Mouse (Mus musculus): ENCODE data around the gene C2cd5. TPM values are rescaled to one million over a fixed set of nuclear protein-coding genes. Genes with fewer than 3 reads are reported as not detected.
"Not testable (repeated sequence)": the region's sequence is repeated elsewhere in the genome, so short reads cannot be mapped to it uniquely, and the experiment has no call there.

C2cd5 gene
- total RNA-seq (2015) (60.7 and 65.3 TPM in 2 replicates), total RNA-seq (2017) (38.1 and 56.2 TPM in 2 replicates)

DNA sequence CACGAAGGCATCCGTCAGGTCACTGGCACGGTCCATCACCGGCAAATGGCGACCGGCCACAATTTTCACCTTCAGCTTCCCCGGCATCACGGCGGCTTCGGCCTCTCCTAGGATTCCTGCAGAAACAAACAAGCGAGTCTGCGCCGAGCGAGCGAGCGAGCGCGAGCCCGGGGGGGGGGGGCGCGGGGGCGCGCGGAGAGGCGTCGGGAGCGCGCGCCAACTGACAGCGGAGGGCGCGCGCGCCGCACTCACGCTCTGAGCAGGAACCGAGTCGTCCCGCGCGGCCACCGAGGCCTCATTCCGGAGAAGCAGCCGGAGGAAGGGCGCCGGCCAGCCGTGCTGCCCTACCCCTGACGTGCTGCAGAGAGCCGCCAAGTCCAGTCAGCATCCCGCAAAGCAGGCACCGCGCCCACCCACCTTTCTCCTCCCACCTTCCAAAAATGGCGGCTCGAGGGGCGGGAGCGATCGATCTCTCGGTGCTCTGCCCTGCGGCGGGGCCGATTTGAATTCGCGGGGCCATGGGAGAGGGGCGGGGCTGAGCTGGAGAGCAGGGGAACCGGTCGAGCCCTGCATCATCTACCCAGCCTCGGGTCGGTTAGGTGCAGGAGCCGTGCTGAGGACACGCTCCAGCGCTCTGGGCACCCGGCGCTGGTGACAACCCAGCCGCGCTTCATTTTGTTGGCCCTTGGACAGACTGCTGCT is at the start of gene C2cd5:
C2cd5 (minus strand) TSS at position 461 of the 702 bp plus-strand sequence.
- peak; percentile 93 for ATAC-seq (replicated peaks; ENCODE audit: poor library complexity)

DNA sequence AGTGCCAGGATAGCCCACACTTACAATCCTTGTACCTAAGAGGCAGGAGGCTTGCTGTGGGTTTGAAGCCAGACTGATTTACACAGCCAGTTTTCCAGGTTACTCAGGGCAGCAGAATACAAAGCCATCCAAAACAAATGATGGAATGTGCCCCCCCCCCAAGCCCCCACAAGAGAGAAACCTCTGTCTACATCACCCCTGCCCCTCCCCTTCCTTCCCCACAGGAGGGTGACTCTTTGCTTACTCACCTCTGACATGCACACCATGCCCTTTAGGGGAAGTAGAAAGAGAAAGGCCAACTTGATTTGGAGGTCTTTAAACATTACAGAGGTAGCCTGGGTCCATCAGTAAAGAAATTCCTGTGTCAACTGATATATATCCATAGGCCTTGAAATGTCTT is 48.9 kb upstream of the C2cd5 start:
- peak; percentile 19; the same call in 1 of the 2 replicates for ATAC-seq (replicated peaks; ENCODE audit: poor library complexity)

DNA sequence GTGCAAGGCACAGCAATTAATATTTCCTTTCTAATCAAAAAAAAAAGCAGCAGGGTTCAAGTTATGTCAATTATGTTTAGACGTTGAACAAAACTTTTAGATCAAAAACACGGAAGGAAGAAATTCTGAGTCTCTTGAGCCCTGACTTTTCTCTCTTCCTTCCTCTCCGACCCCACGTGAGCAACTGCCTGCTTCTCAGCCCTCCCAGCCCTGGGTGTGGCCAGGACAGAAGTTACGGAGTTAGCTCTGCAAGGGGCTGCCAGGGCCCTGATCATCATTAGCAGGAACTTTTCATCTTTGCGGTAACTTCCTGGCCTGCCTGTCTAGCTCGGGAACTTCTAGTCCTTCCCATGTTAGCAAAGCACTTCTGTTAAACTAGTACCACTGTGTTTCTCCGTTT is 46.8 kb upstream of the C2cd5 start:
- peak; percentile 90 for ATAC-seq (replicated peaks; ENCODE audit: poor library complexity)

DNA sequence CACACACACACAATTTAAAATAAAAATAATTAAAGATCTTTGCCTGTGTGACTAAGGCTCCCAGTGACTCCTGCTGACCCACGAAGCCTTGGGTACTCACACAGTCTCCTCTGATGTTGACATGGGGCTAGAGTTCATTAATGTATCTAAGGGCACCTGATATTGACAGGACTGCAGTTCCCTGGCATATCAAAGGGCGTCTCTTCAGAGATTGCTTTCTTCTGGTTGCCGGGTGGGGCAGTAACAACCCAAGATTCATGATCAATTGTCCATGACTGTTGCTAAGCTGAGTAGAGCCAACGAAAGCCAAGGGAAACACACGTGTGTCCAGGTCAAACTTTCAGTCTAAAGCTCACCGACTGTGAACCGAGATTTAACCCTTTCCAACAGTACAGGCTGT is 45.1 kb upstream of the C2cd5 start:
- no peak for ATAC-seq (replicated peaks; ENCODE audit: poor library complexity)

DNA sequence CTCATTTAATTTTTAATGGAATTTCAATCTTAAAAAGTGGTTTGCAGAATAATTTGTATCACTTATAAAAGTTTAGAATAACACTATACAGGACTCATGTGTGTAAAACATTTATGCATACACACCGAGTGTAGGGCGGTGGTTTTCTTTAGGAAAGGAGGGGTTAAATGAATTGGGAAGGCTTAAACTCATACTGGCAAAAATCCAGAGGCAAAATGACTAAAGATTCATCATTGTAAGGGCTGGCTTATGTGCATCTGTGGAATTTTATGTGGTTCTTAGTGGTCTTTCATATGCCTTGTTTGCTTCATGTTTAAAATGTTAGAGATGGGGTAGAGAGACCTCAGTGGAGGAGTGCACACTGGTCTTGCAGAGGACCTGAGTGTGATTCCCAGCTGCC is 44.6 kb upstream of the C2cd5 start:
- no peak for ATAC-seq (replicated peaks; ENCODE audit: poor library complexity)

DNA sequence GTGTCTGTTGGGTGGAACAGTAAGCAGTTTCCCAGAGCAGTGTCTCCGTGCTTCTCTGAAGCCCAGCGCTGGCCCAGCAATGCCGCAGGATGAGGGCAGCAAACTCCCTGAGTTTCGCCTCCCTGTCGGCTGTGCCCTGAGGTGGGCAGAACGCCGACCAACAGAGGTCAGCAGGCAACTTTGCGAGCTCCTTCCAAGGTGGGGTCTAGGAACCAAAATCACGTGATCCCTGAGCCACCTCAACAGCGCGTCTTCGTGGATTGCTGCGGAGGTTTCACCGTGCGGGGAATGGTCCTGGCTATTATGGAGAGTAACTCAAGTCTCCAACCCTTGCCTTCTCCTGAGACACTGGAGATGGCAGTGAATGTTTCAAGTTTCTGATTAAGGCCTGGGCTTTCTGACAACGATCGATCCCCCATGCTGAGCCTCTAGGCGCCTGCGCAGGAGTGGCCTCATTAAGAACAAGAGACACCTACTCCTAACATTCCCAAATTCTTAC is 43.9 kb upstream of the C2cd5 start:
- no peak for ATAC-seq (replicated peaks; ENCODE audit: poor library complexity)

DNA sequence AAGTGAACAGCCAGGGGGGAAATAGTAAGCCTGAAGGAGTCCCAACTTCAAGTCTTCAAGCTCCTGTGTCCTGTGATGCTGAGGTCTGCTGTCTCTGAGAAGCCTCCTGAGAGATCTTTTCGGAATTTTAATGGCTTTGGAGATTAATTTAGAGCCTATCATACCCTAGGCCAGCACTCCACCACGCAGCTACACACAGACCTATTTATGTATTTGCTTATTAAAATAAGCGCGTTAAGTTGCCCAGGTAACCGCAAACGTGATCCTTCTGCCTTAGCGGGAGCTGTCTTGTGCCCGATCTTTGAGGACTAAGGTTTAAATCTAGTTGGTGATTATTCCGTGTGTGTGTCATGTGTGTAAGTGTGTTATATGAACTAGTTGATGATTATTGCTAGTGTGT is 43.4 kb upstream of the C2cd5 start:
- ATAC-seq (replicated peaks; ENCODE audit: poor library complexity) = no peak

DNA sequence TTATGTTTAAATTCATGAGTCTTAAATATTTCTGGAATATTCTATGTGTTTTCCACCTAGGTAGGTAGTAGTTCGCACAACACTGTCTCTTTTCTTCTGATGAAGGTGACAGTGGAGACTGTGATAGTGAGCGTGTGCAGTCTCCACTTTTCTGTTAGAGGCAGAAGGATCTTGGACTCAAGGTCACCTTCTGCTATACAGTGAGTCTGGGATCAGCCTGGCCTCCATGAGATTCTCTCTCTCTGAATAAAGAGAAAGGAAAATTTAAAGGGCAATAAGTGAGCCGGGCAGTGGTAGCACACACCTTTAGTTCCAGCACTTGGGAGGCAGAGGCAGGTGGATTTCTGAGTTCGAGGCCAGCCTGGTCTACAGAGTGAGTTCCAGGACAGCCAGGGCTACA is 42.9 kb upstream of the C2cd5 start:
- ATAC-seq (replicated peaks; ENCODE audit: poor library complexity) = no peak

DNA sequence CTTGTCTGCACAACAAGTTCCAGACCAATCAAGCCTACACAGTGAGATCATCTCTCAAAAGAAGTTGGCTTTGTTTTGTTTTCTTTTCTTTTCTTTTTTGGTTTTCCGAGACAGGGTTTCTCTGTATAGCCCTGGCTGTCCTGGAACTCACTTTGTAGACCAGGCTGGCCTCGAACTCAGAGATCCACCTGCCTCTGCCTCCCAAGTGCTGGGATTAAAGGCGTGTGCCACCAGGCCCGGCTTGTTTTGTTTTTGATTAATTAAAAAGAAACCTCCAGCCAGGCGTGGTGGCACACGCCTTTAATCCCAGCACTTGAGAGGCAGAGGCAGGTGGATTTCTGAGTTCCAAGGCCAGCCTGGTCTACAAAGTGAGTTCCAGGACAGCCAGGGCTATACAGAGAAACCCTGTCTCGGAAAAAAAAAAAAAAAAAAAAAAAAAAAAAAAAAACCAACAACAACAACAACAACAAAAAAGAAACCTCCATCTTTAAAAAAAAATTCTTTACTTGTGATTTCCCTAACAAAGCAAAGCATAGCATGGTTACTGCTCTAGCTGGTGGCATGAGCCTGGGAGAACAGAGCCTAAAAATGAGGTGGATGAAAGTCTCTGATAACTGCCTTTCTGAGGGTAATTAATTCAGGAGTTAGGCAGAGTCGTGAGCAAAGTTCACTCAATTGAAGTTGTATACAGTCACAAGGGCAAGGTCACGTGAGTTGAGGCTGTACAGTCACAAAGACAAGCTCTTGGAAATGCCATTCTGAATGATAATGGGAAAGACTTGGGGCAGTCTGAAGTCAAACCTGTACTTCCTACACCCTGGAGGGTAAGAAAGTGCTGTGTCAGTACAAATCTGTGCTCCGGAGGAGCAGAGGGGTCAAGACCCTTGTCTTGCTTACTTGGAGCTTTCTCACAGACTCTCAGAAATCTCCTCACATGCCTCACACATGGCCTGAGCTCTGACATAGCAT is 42.0 kb upstream of the C2cd5 start:
- not testable (repeated sequence) for ATAC-seq (replicated peaks; ENCODE audit: poor library complexity)

DNA sequence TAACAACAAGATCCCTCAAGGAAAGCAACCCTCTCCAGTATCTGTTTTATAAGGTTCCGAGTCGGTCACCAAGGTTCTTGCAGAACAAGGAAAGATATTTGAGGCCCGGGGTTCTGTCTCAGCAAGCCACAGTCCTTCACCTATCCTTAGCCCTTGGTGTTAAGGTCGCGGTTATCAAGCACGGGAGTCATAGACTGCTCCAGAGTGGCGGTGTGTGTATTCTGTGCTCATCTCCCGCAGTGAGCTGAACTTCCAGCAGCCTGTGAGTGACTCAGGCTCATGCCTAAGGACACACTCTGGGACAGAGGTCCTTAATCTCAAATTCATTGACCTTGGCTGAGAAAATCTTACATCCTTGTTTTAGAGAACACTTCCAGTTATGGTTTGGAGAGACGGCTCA is 40.9 kb upstream of the C2cd5 start:
- no peak for ATAC-seq (replicated peaks; ENCODE audit: poor library complexity)

DNA sequence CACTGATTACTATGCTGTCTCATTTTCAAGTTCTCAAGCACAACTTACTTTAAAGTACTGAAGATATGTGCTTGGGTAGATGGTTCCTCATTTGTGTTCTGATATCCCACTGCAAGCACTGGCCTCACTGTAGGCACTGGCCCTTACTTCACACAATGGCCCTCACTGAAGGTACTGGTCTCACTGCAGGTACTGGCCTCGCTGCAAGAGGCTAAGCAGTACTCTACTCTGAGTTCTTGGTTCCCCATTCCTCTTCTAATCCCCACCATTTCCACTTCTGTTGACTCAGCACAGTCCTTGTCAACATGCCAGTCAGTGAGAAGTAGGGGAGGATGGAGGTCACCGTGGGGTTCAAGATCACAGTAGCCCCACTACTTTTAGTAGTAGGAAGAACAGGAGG is 39.5 kb upstream of the C2cd5 start:
- peak; percentile 57 for ATAC-seq (replicated peaks; ENCODE audit: poor library complexity)

DNA sequence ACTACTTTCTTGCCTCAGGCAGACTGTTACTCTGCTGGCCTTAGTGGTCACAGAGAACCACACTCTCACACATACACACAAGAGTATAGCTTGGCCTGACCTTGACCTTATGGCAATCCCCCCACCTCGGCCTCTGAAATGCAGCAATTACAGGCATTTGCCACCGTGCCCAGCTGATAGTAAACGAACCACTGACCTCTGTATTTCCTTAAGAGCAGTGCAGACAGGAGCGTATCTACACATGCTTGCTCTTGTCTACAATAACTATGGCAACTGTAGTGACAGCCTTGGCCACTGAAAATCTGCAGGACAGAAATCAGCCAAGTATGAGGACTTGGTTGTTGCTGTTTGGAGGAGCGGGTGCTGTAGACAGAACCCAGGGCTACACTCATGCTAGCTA is 37.4 kb upstream of the C2cd5 start:
- ATAC-seq (replicated peaks; ENCODE audit: poor library complexity) = no peak

DNA sequence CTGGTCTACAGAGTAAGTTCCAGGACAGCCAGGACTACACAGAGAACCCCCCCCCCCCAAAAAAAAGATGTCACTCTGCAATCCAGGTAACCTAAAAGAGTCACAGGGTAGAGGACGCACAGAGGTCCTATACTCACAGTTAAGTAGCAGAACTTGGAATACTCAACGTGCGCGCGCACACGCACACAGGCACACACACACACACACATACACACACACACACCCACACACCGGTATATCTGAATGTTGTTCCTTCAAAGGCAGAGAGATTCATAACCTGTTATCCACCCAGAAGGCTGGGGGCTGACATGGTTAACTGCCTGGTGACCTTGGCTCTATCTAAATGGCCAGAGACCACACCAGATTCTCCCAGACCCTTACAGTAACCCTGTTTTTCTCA is 36.7 kb upstream of the C2cd5 start:
- no peak for ATAC-seq (replicated peaks; ENCODE audit: poor library complexity)

DNA sequence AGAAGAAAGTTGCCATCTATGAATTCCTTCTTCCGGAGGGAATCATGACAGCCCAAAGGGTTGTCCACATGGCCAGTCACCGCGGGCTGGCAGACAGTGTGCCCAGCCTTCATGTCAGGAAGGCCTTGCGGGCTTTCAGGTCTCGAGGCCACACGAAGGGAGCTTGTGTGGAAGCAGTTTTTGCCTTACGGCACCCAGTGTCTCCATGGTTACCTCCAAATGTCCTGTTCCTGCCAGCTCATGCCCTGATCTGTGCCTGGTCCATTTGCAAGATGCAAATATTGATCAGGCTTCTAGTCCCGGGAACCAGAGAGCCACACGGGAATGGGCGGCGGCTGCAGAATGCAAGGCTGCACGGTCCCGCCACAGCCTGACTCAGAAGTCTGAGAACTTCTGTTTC is 35.2 kb upstream of the C2cd5 start:
- no peak for ATAC-seq (replicated peaks; ENCODE audit: poor library complexity)

DNA sequence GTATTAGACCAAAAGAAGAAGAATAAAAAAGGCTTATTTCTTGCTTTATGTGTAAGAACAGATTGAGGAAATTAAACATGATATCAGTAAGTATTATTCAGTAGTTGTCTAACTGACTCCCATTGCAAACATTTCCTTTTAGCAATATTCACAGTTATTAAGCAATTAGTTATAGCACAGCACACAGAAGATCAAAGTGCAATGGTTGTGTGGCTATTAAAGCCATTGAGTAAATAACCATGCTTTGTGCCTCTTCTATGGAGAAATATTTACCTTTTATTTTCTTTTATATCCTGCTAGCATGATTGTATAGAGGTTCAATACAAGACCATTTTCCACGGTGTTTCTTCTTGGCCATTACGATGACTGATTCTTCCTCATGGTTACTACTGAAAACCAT is 33.2 kb upstream of the C2cd5 start:
- no peak for ATAC-seq (replicated peaks; ENCODE audit: poor library complexity)

DNA sequence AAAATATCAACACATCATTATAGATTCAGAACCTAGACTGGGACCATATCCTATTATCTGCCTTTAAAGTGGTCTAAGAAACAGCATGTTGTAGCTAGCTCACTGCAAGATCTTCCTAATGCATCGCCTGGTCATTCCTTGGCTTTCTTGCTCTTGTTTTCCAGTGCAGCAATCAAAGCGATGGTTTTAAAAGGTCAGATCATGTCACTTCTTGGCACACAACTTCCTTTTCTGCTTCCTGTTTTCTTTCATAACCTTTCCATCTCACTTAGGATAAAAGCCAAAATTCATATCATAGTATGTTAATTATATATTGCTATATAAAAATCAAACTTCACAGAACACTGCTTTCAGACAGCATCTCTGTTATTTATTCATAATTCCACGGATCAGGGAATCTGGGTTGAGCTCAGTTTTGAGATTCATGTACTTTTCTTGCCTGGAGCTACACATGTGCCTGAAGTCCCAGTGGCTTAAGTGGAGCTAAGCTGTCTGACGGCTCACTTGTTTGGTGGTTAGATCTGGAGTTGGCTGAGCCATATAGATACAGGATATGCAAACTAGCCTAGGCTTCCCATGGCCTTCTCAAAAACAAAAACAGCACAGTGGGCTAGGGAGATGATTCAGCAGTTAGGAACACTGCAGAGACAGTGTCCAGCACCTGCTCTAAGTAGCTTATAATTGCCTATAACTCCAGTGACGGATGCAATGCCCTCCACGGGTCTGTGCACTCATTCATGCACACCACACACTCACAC is 32.1 kb upstream of the C2cd5 start:
- peak; percentile 35 for ATAC-seq (replicated peaks; ENCODE audit: poor library complexity)

DNA sequence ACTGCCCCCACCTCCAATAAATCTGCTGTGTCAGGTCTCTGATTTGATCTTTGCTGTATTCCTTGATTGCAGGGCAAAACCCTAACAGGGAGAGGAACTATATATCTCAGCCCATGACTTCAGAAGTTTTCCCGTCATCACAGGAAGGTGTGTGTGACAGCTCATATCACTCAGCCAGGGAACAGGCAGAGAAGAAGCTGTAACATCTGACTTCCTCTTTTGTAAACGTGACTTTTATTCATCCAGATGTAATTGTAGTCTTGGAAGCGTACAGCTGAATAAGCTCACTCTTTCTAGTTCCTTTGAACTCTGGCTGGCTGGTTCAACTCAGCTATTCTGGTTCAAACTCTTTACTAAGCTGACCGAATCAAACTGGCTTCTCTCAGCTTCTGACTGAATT is 30.5 kb upstream of the C2cd5 start:
- peak; percentile 35 for ATAC-seq (replicated peaks; ENCODE audit: poor library complexity)

DNA sequence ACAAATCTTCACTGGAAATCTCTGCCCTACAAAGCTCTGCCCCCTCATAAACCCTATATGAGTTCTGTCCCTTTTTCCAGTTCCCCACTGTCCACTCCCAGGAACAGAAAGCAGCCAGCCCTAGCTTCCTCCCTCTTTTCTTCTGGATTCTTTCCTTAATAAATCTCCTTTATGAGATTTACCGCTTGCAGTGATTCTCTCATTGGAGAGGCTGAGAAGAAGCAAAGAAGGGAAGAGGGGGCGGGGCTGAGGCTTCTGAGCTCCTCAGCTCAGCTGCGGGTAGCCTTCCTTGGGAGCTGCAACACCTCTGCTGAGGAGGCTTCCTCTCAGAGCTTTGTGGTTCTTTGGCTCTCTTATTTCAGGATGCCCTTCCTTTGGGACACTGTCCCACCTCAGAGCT is 30.0 kb upstream of the C2cd5 start:
- no peak for ATAC-seq (replicated peaks; ENCODE audit: poor library complexity)

DNA sequence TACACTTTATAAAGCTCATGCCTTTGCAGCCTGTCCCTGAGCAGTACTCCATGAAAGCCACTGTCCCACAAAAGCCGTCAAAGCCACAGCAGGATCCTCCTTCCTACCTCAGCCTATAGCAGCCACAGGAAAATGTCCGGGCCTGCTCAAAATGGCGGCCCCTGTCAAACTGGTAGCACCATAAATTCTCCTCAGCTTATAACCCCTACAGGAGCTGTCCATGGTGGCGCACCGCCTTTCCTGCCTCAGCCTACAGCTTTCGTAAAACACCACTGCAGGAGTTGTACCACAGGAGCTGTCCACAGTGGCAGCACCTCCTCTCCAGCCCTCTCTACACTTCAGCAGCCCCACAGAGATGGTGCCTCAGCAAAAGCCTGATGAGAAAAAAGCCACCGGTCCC is 29.5 kb upstream of the C2cd5 start:
- peak; percentile 77 for ATAC-seq (replicated peaks; ENCODE audit: poor library complexity)

DNA sequence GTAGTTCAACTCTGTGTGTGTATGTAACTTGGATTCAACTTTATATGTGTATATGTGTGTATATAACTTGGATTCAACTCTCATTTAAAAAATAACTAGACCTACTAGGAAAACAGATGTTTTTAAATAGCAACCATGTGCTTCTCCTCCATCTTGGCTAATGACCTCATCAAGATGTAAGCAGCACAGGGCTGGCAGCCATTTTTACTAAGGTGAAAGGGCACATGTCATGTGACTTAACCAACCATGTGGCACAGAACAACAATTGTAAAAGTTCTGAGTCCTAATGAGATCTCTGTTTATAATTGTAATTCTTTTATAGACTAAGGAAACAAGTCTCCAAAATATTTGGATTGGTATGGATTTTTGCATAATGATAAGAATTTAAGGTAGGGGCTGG is 25.8 kb upstream of the C2cd5 start:
- ATAC-seq (replicated peaks; ENCODE audit: poor library complexity) = no peak

DNA sequence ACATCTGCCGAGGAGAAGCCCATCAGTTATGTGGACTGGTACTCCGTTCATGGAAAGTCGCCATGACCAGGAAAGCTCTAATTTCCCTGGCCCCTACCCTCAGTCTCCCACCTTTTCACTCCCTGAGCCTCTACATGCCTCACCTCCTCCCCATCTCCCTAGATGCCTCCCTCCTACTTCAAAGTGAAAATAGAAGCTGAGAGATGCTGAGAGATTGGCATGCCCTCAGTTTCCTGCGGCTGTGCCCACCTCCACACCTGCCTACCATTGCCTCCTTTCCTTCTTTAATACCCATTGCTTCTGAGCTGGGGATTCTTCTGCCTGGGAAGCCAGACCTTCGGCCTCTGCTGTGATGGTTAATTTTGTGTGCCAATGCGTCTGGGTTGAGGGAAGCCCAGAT is 19.4 kb upstream of the C2cd5 start:
- no peak for ATAC-seq (replicated peaks; ENCODE audit: poor library complexity)

All from megakaryocyte progenitor cell, adult 5-6 weeks (primary cell).